Mouse (Mus musculus): ENCODE results near the gene Pyroxd2. TPM values are rescaled to one million over a fixed set of nuclear protein-coding genes. Genes with fewer than 3 reads are reported as not detected.
"Not testable (repeated sequence)": the region's sequence is repeated elsewhere in the genome, so short reads cannot be mapped to it uniquely, and the experiment has no call there.

Pyroxd2 gene
- 3.1 and 3.5 TPM in 2 replicates for polyA plus RNA-seq (2015; fragmentation: Nextera tagmentation; extraction: Ambion mirVana)

GRCm38 (mm10) chr19:42752363-42752931, at the start of gene Pyroxd2:
Pyroxd2 (minus strand) TSS chr19:42752775.
- ATAC-seq (ENCODE audit: insufficient number of reproducible peaks, low FRiP score, low TSS enrichment, low read depth): peak; percentile 81
- Histone ChIP-seq H3K4me2 (peak within 1 kb of the TSS; percentile 70), H3K36me3 (no peaks in the 10 kb centered on the region), H3K4me3 (peak within 1 kb of the TSS; percentile 37), H3K4me1 (peaks cover 48% of the 10 kb centered on the region), H3K9me3 (no peaks in the 10 kb centered on the region), H3K9ac (peak within 1 kb of the TSS; percentile 45), H3K27me3 (no peaks in the 10 kb centered on the region), H3K27ac (peak within 1 kb of the TSS; percentile 76)
- 2% methylated on average over 22 of the region's 22 CpGs for WGBS

- Histone ChIP-seq H3K9me3 (no peaks in the 10 kb centered on the region), H3K4me1 (peaks cover 9% of the 10 kb centered on the region), H3K9ac (no peak overlapping the region), H3K4me2 (no peak overlapping the region), H3K27ac (no peak overlapping the region), H3K36me3 (no peaks in the 10 kb centered on the region), H3K4me3 (no peak overlapping the region), H3K27me3 (no peaks in the 10 kb centered on the region)
- no peak for ATAC-seq (ENCODE audit: insufficient number of reproducible peaks, low FRiP score, low TSS enrichment, low read depth)
- WGBS: 37% methylated on average over 2 of the region's 2 CpGs
Observed at GRCm38 (mm10) chr19:42797866-42798265, 45.3 kb upstream of the Pyroxd2 start.

DNA sequence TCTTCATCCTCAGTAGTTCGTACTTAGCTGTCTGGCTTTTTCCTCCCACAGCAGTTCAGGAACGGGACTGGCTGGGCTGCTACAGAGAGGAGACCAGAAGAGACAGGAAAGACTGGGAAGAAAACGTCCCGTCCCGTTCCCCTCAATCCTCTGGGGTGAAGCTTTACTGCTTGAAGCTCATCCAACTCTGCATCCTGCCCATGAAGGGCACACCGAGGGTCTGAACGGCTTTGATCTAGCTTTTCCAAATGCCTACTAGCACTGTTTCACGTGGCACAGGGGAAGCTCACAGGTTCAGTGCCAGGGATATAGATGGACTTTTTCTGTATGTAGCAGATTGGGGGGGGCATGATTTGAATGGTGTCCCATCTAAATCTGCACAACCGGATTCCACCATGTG, 43.2 kb upstream of the Pyroxd2 start:
- H3K36me3 ChIP-seq: no peaks in the 10 kb centered on the region
- no peak for ATAC-seq (ENCODE audit: insufficient number of reproducible peaks, low FRiP score, low TSS enrichment, low read depth)
- H3K27me3 ChIP-seq: 0 out of 2 replicates have a peak, but pooled peaks cover 3% of the 10 kb centered on the region
- H3K4me3 ChIP-seq: peak overlapping the region; percentile 35; the same call in 1 of the 2 replicates
- WGBS: 24% methylated on average over 9 of the region's 9 CpGs
- H3K9me3 ChIP-seq: no peaks in the 10 kb centered on the region
- peaks cover 9% of the 10 kb centered on the region for H3K4me1 ChIP-seq
- no peak overlapping the region for H3K27ac ChIP-seq
- H3K9ac ChIP-seq: no peak overlapping the region
- peak overlapping the region; percentile 76 for H3K4me2 ChIP-seq

GRCm38 (mm10) chr19:42794914-42795613, 42.5 kb upstream of the Pyroxd2 start:
- ATAC-seq (ENCODE audit: insufficient number of reproducible peaks, low FRiP score, low TSS enrichment, low read depth): peak; percentile 54; the same call in 1 of the 2 replicates
- Histone ChIP-seq H3K9me3 (no peaks in the 10 kb centered on the region), H3K36me3 (no peaks in the 10 kb centered on the region), H3K4me1 (peaks cover 9% of the 10 kb centered on the region), H3K27ac (no peak overlapping the region; the same call in 1 of the 2 replicates), H3K4me3 (peak overlapping the region; percentile 35), H3K27me3 (0 out of 2 replicates have a peak, but pooled peaks cover 3% of the 10 kb centered on the region), H3K4me2 (peak overlapping the region; percentile 76), H3K9ac (0 out of 2 replicates have a peak overlapping the region, but pooled peaks have one; percentile 7)
- WGBS: 2% methylated on average over 31 of the region's 31 CpGs

- no peak overlapping the region for H3K9ac ChIP-seq
- H3K27me3 ChIP-seq: 0 out of 2 replicates have a peak, but pooled peaks cover 17% of the 10 kb centered on the region
- no peaks in the 10 kb centered on the region for H3K4me1 ChIP-seq
- no peaks in the 10 kb centered on the region for H3K9me3 ChIP-seq
- no peak overlapping the region for H3K4me2 ChIP-seq
- no peak overlapping the region for H3K4me3 ChIP-seq
- no peak overlapping the region for H3K27ac ChIP-seq
- no peaks in the 10 kb centered on the region for H3K36me3 ChIP-seq
- 50% methylated on average over 5 of the region's 5 CpGs for WGBS
- no peak for ATAC-seq (ENCODE audit: insufficient number of reproducible peaks, low FRiP score, low TSS enrichment, low read depth)
Observed at GRCm38 (mm10) chr19:42788311-42788710, 35.7 kb upstream of the Pyroxd2 start.

GRCm38 (mm10) chr19:42785562-42786220, 33.1 kb upstream of the Pyroxd2 start:
- H3K36me3 ChIP-seq: no peaks in the 10 kb centered on the region
- H3K4me1 ChIP-seq: 0 out of 2 replicates have a peak, but pooled peaks cover 3% of the 10 kb centered on the region
- no peak overlapping the region for H3K9ac ChIP-seq
- WGBS: 60% methylated on average over 8 of the region's 8 CpGs
- 0 out of 2 replicates have a peak, but pooled peaks cover 14% of the 10 kb centered on the region for H3K27me3 ChIP-seq
- H3K4me3 ChIP-seq: no peak overlapping the region
- no peak overlapping the region for H3K27ac ChIP-seq
- ATAC-seq (ENCODE audit: insufficient number of reproducible peaks, low FRiP score, low TSS enrichment, low read depth): no peak
- H3K4me2 ChIP-seq: no peak overlapping the region
- H3K9me3 ChIP-seq: no peaks in the 10 kb centered on the region

DNA sequence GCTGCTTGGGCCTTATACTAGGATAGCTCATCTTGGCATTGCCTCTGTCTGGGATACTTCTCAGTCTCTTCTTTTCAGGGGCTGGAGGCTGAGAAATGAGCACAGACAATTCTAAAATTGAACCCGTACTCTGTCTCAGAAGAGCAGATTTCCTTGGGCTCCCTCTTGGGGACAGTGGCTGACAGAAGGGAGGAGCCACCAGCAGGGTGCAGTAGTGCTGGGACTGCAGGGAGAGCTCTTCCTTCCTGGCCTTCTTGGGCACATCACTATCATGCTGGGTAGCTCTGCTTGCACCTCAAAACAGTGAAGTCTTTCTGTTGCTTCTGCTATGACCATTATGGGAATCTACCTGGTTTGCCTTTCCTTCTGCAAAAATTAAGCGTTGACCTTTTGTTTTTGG, 32.6 kb upstream of the Pyroxd2 start:
- Histone ChIP-seq H3K9me3 (no peaks in the 10 kb centered on the region), H3K4me1 (peaks cover 3% of the 10 kb centered on the region; the same call in 1 of the 2 replicates), H3K27me3 (0 out of 2 replicates have a peak, but pooled peaks cover 14% of the 10 kb centered on the region), H3K9ac (no peak overlapping the region), H3K27ac (no peak overlapping the region), H3K4me2 (no peak overlapping the region), H3K36me3 (no peaks in the 10 kb centered on the region), H3K4me3 (no peak overlapping the region)
- 39% methylated on average over 2 of the region's 2 CpGs for WGBS
- no peak for ATAC-seq (ENCODE audit: insufficient number of reproducible peaks, low FRiP score, low TSS enrichment, low read depth)

DNA sequence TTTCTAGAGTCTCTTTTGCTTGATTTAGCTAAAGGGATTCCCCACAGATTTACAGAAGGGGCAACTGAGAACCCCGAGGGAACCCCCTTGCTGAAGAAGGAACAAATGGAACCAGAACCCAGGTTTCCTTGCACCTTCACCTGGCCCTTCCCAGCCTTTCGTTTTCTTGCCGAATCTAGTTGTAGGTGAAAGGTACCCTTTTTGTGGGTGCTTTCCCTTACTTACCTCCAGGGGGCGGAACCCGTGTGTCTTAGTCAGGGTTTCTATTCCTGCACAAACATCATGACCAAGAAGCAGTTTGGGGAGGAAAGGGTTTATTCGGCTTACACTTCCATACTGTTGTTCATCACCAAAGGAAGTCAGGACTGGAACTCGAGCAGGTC, 27.6 kb upstream of the Pyroxd2 start:
- H3K4me2 ChIP-seq: peak overlapping the region; percentile 78
- H3K27me3 ChIP-seq; ATAC-seq (ENCODE audit: insufficient number of reproducible peaks, low FRiP score, low TSS enrichment, low read depth); H3K9me3 ChIP-seq; H3K36me3 ChIP-seq: not testable (repeated sequence)
- peak overlapping the region; percentile 65; the same call in 1 of the 2 replicates for H3K9ac ChIP-seq
- peak overlapping the region; percentile 87 for H3K27ac ChIP-seq
- WGBS: 46% methylated on average over 7 of the region's 7 CpGs
- peaks cover 12% of the 10 kb centered on the region for H3K4me1 ChIP-seq
- peak overlapping the region; percentile 67 for H3K4me3 ChIP-seq

DNA sequence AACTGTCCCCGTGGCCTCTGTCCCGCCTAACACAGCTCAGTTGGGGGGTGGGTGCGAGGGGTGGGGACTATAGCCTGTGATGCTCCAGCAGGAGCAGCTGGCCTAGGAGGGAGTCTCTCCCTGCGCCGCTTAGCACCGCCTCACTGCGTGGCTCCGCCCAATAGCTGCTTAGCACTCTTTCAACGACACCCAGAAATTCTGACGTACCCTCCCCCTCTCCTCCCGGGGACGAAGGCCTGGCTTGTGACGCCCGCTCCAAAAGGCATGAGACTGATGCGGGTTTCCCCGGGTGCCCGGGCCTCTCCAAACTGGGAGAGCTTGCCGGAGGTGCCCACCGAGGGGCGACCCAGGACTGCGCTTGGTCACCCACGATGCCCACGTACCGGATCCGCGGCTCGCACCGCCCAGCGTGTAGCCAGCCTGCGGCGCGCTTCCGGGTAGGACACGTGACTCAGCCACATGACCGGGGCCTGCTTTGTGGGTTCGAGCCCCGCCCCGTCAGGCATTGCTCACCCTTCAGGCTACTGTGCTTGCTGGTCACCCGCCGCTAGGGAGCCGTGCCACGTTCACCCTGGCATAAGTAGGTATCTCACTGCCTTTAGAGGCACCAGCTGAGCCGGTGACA, 27.1 kb upstream of the Pyroxd2 start, which contains the start of gene Hps1:
Hps1 (minus strand) TSS at position 448 of the 625 bp plus-strand sequence.
- WGBS: under 1% methylated on average over 43 of the region's 43 CpGs
- Histone ChIP-seq H3K27ac (peak within 1 kb of the TSS; percentile 87), H3K4me2 (peak within 1 kb of the TSS; percentile 78), H3K27me3 (no peaks in the 10 kb centered on the region), H3K4me1 (peaks cover 12% of the 10 kb centered on the region), H3K4me3 (peak within 1 kb of the TSS; percentile 67), H3K36me3 (no peaks in the 10 kb centered on the region), H3K9ac (peak within 1 kb of the TSS; percentile 65), H3K9me3 (no peaks in the 10 kb centered on the region)
- ATAC-seq (ENCODE audit: insufficient number of reproducible peaks, low FRiP score, low TSS enrichment, low read depth): peak; percentile 95

GRCm38 (mm10) chr19:42777801-42778200, 25.2 kb upstream of the Pyroxd2 start:
- no peak overlapping the region for H3K4me2 ChIP-seq
- no peak overlapping the region for H3K27ac ChIP-seq
- no peaks in the 10 kb centered on the region for H3K9me3 ChIP-seq
- no peak overlapping the region for H3K9ac ChIP-seq
- peaks cover 12% of the 10 kb centered on the region for H3K4me1 ChIP-seq
- WGBS: 76% methylated on average over 5 of the region's 5 CpGs
- no peaks in the 10 kb centered on the region for H3K36me3 ChIP-seq
- ATAC-seq (ENCODE audit: insufficient number of reproducible peaks, low FRiP score, low TSS enrichment, low read depth): no peak
- no peak overlapping the region for H3K4me3 ChIP-seq
- H3K27me3 ChIP-seq: no peaks in the 10 kb centered on the region

DNA sequence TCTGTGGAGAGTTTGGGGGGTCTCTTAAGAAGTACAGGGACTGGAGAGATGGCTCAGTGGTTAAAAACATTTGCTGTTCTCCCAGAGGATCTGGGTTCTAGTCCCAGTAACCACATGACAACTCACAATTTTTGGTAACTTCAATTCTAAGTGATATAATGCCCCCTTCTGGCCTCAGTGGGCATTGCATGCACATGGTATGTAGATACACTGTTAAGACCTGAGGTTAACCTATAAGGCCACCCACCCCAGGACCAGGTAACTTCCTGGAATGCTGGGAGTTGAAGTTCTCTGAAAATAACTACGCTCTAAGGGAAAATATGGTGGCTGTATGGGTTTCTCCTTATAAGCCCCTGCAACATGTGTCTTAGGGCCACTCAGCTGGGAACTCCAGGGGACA, 24.2 kb upstream of the Pyroxd2 start:
- H3K27me3 ChIP-seq: no peaks in the 10 kb centered on the region
- 100% methylated on average over 1 of the region's 1 CpGs for WGBS
- ATAC-seq (ENCODE audit: insufficient number of reproducible peaks, low FRiP score, low TSS enrichment, low read depth): no peak
- peaks cover 12% of the 10 kb centered on the region for H3K4me1 ChIP-seq
- no peak overlapping the region for H3K4me2 ChIP-seq
- H3K27ac ChIP-seq: no peak overlapping the region
- H3K9me3 ChIP-seq: no peaks in the 10 kb centered on the region
- H3K36me3 ChIP-seq: no peaks in the 10 kb centered on the region
- H3K9ac ChIP-seq: no peak overlapping the region
- H3K4me3 ChIP-seq: no peak overlapping the region
